Mouse (Mus musculus) bone marrow, adult 2 months (tissue): ENCODE data around the gene Ugt1a2. TPM values are rescaled to one million over a fixed set of nuclear protein-coding genes. Genes with fewer than 3 reads are reported as not detected.

ENCODE experiments used
- H3K27ac ChIP-seq: fragments of 200-500 bp; 2 replicates; pipeline ENCODE4 v1.5.1; 2012; ENCODE audit warnings: low read depth, mild to moderate bottlenecking, control low read depth, inconsistent platforms, low read length; ENCODE audit not compliant: control insufficient read depth, poor library complexity, insufficient read depth
- H3K4me1 ChIP-seq: fragments of 200-500 bp; 2 replicates; pipeline ENCODE4 v1.6.1; 2011; ENCODE audit warnings: low read length; ENCODE audit not compliant: control insufficient read depth, insufficient read depth
- H3K4me3 ChIP-seq: fragments of 200-500 bp; replicated peaks from 2 replicates; pipeline ENCODE3; 2011; ENCODE audit warnings: mild to moderate bottlenecking, low read depth, low read length, control low read depth; ENCODE audit not compliant: control insufficient read depth
- CTCF ChIP-seq: fragments of 200-500 bp; IDR thresholded peaks from 2 replicates; pipeline ENCODE4 v1.5.1; 2011; ENCODE audit warnings: low read length, control low read depth; ENCODE audit not compliant: control insufficient read depth, insufficient read depth
- POLR2A ChIP-seq: fragments of 200-500 bp; IDR thresholded peaks from 2 replicates; pipeline ENCODE4 v1.6.1; 2011; ENCODE audit warnings: low read depth, mild to moderate bottlenecking, control low read depth, low read length, borderline replicate concordance; ENCODE audit not compliant: control insufficient read depth
- WGBS: fragments of 180-500 bp; shearing (Covaris S2); methylation state at CpG from one replicate; pipeline ENCODE4 v1.1.7; 2018; 5-methylcytosine and 5-hydroxymethylcytosine counted together
- polyA plus RNA-seq: library from polyadenylated mRNA; stranded (reverse); fragments of >200 nt; gene quantifications from 2 replicates; pipeline ENCODE4 v1.2.4, GENCODE M21; 2011; ENCODE audit warnings: low replicate concordance; ENCODE audit not compliant: missing spikeins, insufficient read depth, insufficient read length

The Ugt1a2 gene
- polyA plus RNA-seq, 1 experiment: 5.8 TPM

GRCm38 (mm10) chr1:88253540-88253939 is 53.1 kb downstream of the Ugt1a2 start:
- H3K27ac ChIP-seq: no peak overlapping the region
- TF ChIP-seq CTCF (no peak), POLR2A (no peak)
- H3K4me1 ChIP-seq: peaks cover 1% of the 10 kb centered on the region; the same call in 1 of the 2 replicates
- 63% methylated on average over 6 of the region's 6 CpGs for WGBS
- H3K4me3 ChIP-seq: no peak overlapping the region

GRCm38 (mm10) chr1:88254793-88255465 is 54.5 kb downstream of the Ugt1a2 start:
- Histone ChIP-seq H3K4me1 (peaks cover 9% of the 10 kb centered on the region), H3K27ac (no peak overlapping the region), H3K4me3 (no peak overlapping the region)
- TF ChIP-seq CTCF (no peak), POLR2A (no peak)
- WGBS: 77% methylated on average over 12 of the region's 12 CpGs

GRCm38 (mm10) chr1:88255466-88255857 is 55.1 kb downstream of the Ugt1a2 start:
- Histone ChIP-seq H3K4me1 (peaks cover 12% of the 10 kb centered on the region), H3K27ac (no peak overlapping the region), H3K4me3 (no peak overlapping the region)
- 55% methylated on average over 2 of the region's 2 CpGs for WGBS
- TF ChIP-seq POLR2A (no peak), CTCF (no peak)

GRCm38 (mm10) chr1:88255989-88256754 is 55.8 kb downstream of the Ugt1a2 start:
- 76% methylated on average over 13 of the region's 13 CpGs for WGBS
- Histone ChIP-seq H3K27ac (no peak overlapping the region), H3K4me1 (peaks cover 16% of the 10 kb centered on the region), H3K4me3 (no peak overlapping the region)
- no peak for TF ChIP-seq POLR2A
- no peak for TF ChIP-seq CTCF

- H3K4me1 ChIP-seq: peaks cover 19% of the 10 kb centered on the region
- TF ChIP-seq POLR2A: no peak
- TF ChIP-seq CTCF: no peak
- no peak overlapping the region for H3K4me3 ChIP-seq
- WGBS: 71% methylated on average over 10 of the region's 10 CpGs
- no peak overlapping the region for H3K27ac ChIP-seq
These were observed 56.7 kb downstream of the Ugt1a2 start for GRCm38 (mm10) chr1:88256886-88257663.

- no peak overlapping the region for H3K27ac ChIP-seq
- no peak overlapping the region for H3K4me3 ChIP-seq
- WGBS: 74% methylated on average over 6 of the region's 6 CpGs
- peaks cover 19% of the 10 kb centered on the region for H3K4me1 ChIP-seq
- TF ChIP-seq POLR2A: no peak
These were observed 57.3 kb downstream of the Ugt1a2 start for GRCm38 (mm10) chr1:88257681-88258080.

- Histone ChIP-seq H3K4me3 (no peak overlapping the region), H3K4me1 (peaks cover 19% of the 10 kb centered on the region), H3K27ac (no peak overlapping the region)
- WGBS: 63% methylated on average over 6 of the region's 6 CpGs
- TF ChIP-seq CTCF: no peak
- TF ChIP-seq POLR2A: no peak
These were observed 58.0 kb downstream of the Ugt1a2 start for GRCm38 (mm10) chr1:88258361-88258760.

GRCm38 (mm10) chr1:88258881-88259642 is 58.7 kb downstream of the Ugt1a2 start:
- H3K4me3 ChIP-seq: no peak overlapping the region
- peak overlapping the region; percentile 64 for H3K27ac ChIP-seq
- 40% methylated on average over 8 of the region's 8 CpGs for WGBS
- H3K4me1 ChIP-seq: peaks cover 21% of the 10 kb centered on the region
- TF ChIP-seq POLR2A: no peak
- no peak for TF ChIP-seq CTCF
